Mouse (Mus musculus) thymus, postnatal 25 days (tissue): ENCODE measurements around the gene Bace1.

ENCODE experiments used
- DNase-seq: peaks from one replicate; pipeline ENCODE4 v3.0.0; 2022

The Bace1 gene

GRCm38 (mm10) chr9:45838434-45839138, at the start of gene Bace1:
Gene Bace1, plus strand, starts transcription at chr9:45838580.
- DNase-seq, result no peak

- DNase-seq, result no peak
Observed at GRCm38 (mm10) chr9:45791456-45792142, 46.8 kb upstream of the Bace1 start.

- no peak for DNase-seq
Observed at GRCm38 (mm10) chr9:45792235-45792634, 46.1 kb upstream of the Bace1 start.

- DNase-seq, result no peak
Observed at GRCm38 (mm10) chr9:45793697-45794096, 44.7 kb upstream of the Bace1 start.

GRCm38 (mm10) chr9:45795722-45796121, 42.7 kb upstream of the Bace1 start:
- DNase-seq, result no peak

- DNase-seq, result no peak
Observed at GRCm38 (mm10) chr9:45797271-45797670, 41.1 kb upstream of the Bace1 start.

GRCm38 (mm10) chr9:45798467-45799164, 39.8 kb upstream of the Bace1 start:
- DNase-seq, result no peak

- DNase-seq, result no peak
Observed at GRCm38 (mm10) chr9:45799402-45799801, 39.0 kb upstream of the Bace1 start.

GRCm38 (mm10) chr9:45803070-45803774, 35.2 kb upstream of the Bace1 start:
- DNase-seq, result no peak

GRCm38 (mm10) chr9:45806847-45807246, 31.5 kb upstream of the Bace1 start:
- no peak for DNase-seq

- peak; percentile 7 for DNase-seq
Observed at GRCm38 (mm10) chr9:45807337-45807736, 31.0 kb upstream of the Bace1 start.

GRCm38 (mm10) chr9:45807761-45808160, 30.6 kb upstream of the Bace1 start:
- DNase-seq, result peak; percentile 39

GRCm38 (mm10) chr9:45811946-45812345, 26.4 kb upstream of the Bace1 start:
- DNase-seq, result no peak

GRCm38 (mm10) chr9:45815113-45815512, 23.3 kb upstream of the Bace1 start:
- DNase-seq, result no peak

- DNase-seq, result no peak
Observed at GRCm38 (mm10) chr9:45815525-45815924, 22.9 kb upstream of the Bace1 start.

GRCm38 (mm10) chr9:45818406-45819011, 19.9 kb upstream of the Bace1 start:
- no peak for DNase-seq

GRCm38 (mm10) chr9:45827663-45828290, 10.6 kb upstream of the Bace1 start:
- no peak for DNase-seq

- peak; percentile 86 for DNase-seq
Observed at GRCm38 (mm10) chr9:45828291-45828963, 10.0 kb upstream of the Bace1 start, which contains the start of gene Cep164. Gene Cep164, minus strand, starts transcription at chr9:45828691.

GRCm38 (mm10) chr9:45829107-45829506, 9.3 kb upstream of the Bace1 start:
- DNase-seq, result peak; percentile 83

- no peak for DNase-seq
Observed at GRCm38 (mm10) chr9:45832898-45833297, 5.5 kb upstream of the Bace1 start.

- no peak for DNase-seq
Observed at GRCm38 (mm10) chr9:45833461-45833860, 4.9 kb upstream of the Bace1 start.

GRCm38 (mm10) chr9:45838069-45838433, 329 bp upstream of the Bace1 start:
- DNase-seq, result no peak
